Mouse (Mus musculus): ENCODE results near the gene Hnrnpu.
A peak's percentile ranks its signal among the peaks of the same experiment; 100 is the strongest.
"Not testable (repeated sequence)": the region's sequence is repeated elsewhere in the genome, so short reads cannot be mapped to it uniquely, and the experiment has no call there.

Gene Hnrnpu

GRCm38 (mm10) chr1:178310128-178310527, 27.5 kb downstream of the Hnrnpu start:
- DNase-seq: no peak

DNA sequence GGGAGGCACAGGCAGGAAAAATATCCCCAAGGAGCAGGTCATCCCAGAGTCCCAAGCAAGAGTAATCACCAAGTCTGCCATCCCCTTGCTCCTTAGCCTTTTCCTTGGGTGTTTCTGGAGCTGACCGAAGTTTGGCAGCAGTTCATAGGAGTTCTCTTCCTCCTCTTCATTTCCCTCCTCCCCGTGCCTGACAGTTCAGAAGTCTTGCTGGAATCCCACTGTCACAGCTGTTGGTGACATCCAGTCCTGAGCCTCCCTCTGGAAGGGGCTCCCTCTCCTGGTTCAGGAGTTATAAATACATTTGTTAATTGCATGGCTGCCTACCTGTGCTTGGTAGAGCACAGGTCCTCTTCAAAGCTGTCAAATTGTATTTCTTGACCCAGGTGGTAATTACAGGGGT, 28.1 kb downstream of the Hnrnpu start:
- no peak for DNase-seq

DNA sequence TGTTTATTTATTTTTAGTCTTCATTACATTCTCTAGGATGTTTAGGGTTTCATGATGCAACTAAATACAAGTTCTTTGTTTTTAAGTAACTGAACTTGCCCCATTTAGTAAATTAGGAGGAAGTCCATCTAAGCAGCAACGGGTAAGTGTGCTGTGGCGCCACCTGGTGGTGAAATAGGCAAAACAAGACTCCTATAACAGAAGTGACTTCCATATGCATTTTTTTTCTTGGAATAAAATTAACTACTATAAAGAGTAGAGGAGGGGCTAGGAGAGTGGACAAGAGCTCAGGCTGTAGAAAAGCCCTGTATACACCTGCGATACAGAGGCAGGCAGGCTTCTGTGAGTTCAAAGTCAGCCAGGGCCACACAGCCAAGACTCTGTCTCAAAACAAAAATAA, 34.2 kb downstream of the Hnrnpu start:
- DNase-seq: peak; percentile 65

DNA sequence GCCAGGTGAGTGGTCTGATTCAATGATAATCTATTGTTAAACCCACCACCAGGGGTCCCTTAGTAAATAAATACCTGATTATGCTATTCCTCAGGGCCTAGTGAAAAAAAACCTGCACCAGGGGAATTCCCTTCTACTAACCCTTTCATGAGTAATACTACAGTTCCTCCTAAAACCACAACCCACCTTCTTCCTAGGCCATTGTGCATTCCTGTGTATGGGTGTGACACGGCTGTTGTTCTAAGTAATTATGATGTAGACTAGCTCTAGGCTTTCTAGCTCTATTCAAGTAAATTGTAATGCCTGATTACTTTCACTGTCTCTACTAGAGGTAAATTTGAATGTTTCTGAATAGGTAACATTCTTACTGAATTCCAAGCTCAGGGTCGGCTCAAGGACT, 36.3 kb downstream of the Hnrnpu start:
- not testable (repeated sequence) for DNase-seq

GRCm38 (mm10) chr1:178294051-178294450, 43.5 kb downstream of the Hnrnpu start:
- no peak for DNase-seq

- no peak for DNase-seq
These were observed 45.9 kb downstream of the Hnrnpu start for GRCm38 (mm10) chr1:178291716-178292115.

DNA sequence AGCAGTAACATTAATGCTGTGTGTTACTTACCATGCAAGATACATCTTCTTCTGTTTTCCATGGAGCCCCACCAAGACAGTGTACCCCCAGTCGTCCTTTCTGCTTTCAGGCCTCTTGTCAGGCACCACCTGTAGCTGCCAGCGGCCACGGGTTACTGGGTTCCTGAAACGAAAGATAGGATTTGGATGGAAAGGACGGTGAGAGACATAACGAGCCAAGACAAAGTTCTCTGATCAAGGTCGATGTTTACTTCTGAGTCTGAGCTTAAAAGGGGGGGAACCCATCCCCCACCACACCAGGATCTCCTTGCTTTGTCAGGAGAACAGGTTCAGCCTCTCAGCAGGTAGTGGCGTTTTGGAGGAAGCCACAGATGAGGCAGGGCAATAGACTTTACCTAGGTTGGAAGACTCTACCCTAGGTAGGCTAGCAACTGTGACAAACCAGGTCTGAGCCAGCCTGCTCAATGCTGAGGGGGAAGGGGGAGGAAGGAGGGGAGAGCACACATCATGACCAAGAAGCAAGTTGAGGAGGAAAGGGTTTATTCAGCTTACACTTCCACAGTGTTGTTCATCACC, 49.9 kb downstream of the Hnrnpu start:
- no peak for DNase-seq

DNA sequence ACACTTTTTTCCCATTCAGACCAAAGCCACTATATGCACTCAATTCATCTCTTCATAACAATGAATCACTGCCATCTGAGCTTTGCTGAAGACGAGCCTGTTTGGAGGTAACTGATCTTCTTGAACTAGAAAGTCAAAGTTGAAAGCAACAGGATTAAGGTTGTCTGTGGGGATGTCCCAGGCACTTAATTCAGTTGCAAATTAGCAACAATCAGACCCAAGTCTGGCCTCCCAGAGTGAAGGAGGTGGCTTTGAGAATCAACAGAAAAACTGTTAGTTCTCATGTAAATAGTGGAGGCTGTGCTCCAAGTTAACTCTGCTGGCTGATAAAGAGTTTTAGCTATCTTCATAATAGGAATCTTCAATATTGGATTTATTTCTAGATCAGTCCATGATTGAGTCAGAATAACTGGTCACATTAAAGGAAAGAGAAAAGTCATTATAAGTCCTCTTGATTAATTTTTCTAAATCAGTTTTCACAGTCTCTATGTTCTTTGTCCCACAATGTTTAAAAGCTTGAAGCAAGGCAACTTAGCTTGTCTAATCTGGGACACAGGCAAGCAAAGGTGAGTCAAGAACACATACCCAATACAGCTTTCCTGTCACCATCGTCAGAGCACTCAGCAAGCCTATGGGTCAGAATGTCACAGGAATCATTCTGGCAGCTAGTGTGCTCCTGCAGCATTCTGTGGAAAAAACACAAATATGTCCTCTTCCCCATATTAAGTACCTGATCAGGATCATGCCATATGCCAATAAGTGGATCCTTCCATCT, 53.5 kb downstream of the Hnrnpu start:
- no peak for DNase-seq

- not testable (repeated sequence) for DNase-seq
These were observed 54.3 kb downstream of the Hnrnpu start for GRCm38 (mm10) chr1:178283314-178283713.

DNA sequence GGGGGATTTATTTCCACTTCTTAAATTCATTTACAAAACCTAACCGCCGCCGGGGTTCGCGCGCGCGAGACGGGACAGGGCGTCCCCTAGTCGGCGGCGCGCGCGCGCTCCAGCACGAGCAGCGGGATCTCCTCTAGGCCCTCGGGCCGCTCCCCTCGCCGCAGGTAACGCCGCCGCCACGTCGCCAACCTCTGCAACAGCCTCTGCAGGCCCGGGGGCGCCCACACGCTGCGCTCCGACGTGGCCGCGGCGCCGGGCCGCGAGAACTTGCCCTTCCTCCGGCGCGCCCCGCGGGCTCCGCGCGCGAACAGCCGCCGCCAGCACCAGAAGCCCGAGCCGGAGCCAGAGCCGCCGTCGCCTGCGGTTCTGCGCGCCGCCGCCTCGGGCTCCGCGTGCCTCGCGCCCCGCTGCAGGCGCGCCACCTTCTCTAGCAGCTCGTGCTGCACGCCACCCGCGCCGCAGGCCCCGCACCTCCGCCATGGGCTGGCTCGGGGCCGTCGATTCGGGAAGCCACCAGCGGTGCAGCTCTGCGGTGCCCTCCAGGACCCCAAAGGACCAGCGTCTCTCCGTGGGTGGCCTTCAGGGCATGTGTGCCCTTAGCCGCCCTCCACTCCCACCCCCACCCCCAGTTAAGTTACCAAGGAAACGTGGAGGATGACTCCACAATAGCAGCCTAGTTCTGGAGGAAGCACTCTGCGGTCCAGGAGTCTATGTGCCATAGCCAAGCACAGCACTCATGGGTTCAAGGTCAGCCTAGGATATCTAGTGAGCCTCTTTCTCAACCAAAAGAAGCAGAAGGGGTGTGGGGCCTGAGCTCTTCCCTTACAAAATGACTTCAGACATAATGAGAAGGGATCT, 61.3 kb downstream of the Hnrnpu start:
- DNase-seq: peak; percentile 61

DNA sequence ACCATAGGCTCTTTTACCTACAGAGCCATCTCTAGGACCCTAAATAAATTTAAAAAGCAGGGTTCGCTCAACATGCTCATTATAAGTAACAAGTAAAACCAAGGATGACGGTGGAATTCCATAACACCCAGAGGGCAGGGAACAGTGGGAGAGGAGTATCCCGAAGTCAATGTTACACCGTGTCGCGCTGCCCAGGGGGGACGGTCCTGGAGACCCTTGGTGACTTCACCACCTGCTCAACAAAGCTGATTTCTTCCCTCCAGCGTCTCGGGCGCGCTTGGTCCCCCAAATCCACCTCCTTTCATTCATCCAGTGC, 61.9 kb downstream of the Hnrnpu start:
- no peak for DNase-seq

DNA sequence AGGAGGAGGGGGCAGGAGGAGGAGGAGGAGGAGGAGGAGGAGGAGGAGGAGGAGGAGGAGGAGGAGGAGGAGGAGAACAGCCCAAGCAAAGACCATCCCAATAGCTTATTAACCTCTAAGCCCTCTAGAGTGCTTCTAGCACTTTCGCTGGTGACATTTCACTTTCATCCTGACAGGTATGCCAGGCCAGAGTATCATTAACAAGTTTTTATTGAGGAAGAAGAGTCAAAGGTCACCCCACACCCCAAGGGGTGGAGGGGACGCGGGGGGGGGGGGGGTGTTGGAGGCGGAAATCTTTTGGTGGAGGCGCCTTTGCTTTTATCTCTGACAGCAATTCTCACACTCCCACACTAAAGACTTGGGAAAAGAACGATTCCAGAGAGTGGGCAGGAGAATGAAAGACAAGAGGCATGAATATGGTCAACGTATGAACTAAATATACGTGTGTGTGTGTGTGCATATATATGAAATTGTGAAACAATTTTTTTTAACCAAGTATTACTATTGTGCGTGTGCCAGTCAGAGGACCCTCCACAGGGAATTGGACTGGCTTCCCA, 62.3 kb downstream of the Hnrnpu start:
- no peak for DNase-seq

Measured in cerebellum, adult 11 months (tissue).